Mouse (Mus musculus) kidney, adult 2 months (tissue): ENCODE data around the gene Cacybp.

ENCODE experiments used
- CTCF ChIP-seq: fragments of 200-500 bp; conservative IDR thresholded peaks from 2 replicates; pipeline ENCODE4 v1.5.1; 2011; ENCODE audit warnings: low read depth, mild to moderate bottlenecking, control low read depth, low read length, moderate library complexity, mixed read lengths; ENCODE audit not compliant: insufficient read depth, insufficient read length
- POLR2A ChIP-seq: fragments of 200-500 bp; IDR thresholded peaks from one replicate; pipeline ENCODE4 v1.6.1; 2011; ENCODE audit warnings: low read depth, low read length, control low read depth

GRCm38 (mm10) chr1:160246844-160247243, 34.2 kb upstream of the Cacybp start:
- TF ChIP-seq CTCF, result no peak
- TF ChIP-seq POLR2A, result no peak
